Mouse (Mus musculus): Measurements from ENCODE around the gene Aldh16a1.

DNA sequence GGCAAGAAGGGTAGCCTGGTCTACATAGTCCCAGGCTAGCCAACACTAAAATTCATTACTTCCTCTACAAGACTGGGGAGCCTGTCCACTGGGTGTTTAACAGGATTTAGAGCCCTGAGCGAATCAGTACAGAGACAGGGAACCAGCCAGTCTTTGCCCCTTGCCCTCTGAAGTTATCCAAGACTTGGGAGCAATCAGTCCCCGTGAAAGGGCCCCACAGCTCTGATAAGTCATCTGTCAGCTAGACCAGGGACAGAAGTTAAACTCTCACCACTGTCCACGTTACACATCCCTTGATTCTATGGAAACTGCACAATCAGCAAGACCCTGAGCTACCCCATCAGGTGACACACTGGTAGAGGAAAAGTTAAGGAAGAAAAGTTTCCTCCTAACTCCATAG, 41.9 kb downstream of the Aldh16a1 start:
- TF ChIP-seq CTCF (conservative IDR thresholded peaks at IDR 0.05 in 1 of 2, IDR thresholded peaks at IDR 0.05 in 1 of 2; ENCODE audit: low read depth in 2 of 2, low read length in 2 of 2), result no peak
- no peak for TF ChIP-seq UBTF (IDR thresholded peaks at IDR 0.05; ENCODE audit: low read depth, low read length)
- no peak for TF ChIP-seq BHLHE40 (IDR thresholded peaks at IDR 0.05; ENCODE audit: low read depth, low read length)
- TF ChIP-seq JUN (IDR thresholded peaks at IDR 0.05; ENCODE audit: insufficient read depth, low read depth, low read length), result no peak
- no peak for TF ChIP-seq MAZ (IDR thresholded peaks at IDR 0.05; ENCODE audit: low read depth, low read length)
- TF ChIP-seq HCFC1 (IDR thresholded peaks at IDR 0.05; ENCODE audit: low read depth, low read length), result no peak
- TF ChIP-seq TBP (conservative IDR thresholded peaks at IDR 0.05; ENCODE audit: low read depth, low read length), result no peak
- TF ChIP-seq GABPA (IDR thresholded peaks at IDR 0.05; ENCODE audit: insufficient replicate concordance, low read depth, low read length), result no peak
- TF ChIP-seq TCF12 (IDR thresholded peaks at IDR 0.05; ENCODE audit: low read depth, low read length), result no peak
- TF ChIP-seq ZKSCAN1 (IDR thresholded peaks at IDR 0.05; ENCODE audit: borderline replicate concordance, low read depth, low read length), result no peak
- no peak for TF ChIP-seq MAX (IDR thresholded peaks at IDR 0.05; ENCODE audit: low read length)
- TF ChIP-seq ETS1 (conservative IDR thresholded peaks at IDR 0.05; ENCODE audit: low read depth, low read length), result no peak
- no peak for TF ChIP-seq MAFK (IDR thresholded peaks at IDR 0.05; ENCODE audit: insufficient replicate concordance, low read length)

Measured in CH12.LX (cell line).